Mouse (Mus musculus): ENCODE results near the gene Creg2.

- no peak for TF ChIP-seq EP300 (IDR thresholded peaks at IDR 0.05; ENCODE audit: insufficient read depth, low read depth, low read length)
- no peak for TF ChIP-seq POLR2A (IDR thresholded peaks at IDR 0.05; ENCODE audit: insufficient read depth, low read length)
Measured at GRCm38 (mm10) chr1:39636660-39637059, 14.6 kb downstream of the Creg2 start.
